Mouse (Mus musculus) inflammation-experienced regulatory T-cells, adult 6 months (primary cell): ENCODE data around the gene Gzmm. TPM values are rescaled to one million over a fixed set of nuclear protein-coding genes. Genes with fewer than 3 reads are reported as not detected.

Experiments used
- ATAC-seq: one replicate; pipeline ENCODE4 v1.8.0; 2017
- polyA plus RNA-seq, 3 experiments: library from polyadenylated mRNA; unstranded; fragments of 100-300 nt; shearing (Covaris generic); gene quantifications; one replicate each; pipeline ENCODE4 v1.2.1; 2017

The Gzmm gene
- polyA plus RNA-seq: 1 to 10 TPM in 1 of 3 experiments, under 1 TPM in 2; 0.62 to 3.2 (median 0.94) TPM

- ATAC-seq: no peak
Measured at GRCm38 (mm10) chr10:79688720-79689119, at the start of gene Gzmm. TSS of gene Gzmm (plus strand) at chr10:79689020.

GRCm38 (mm10) chr10:79645711-79646110, 43.1 kb upstream of the Gzmm start, which contains the start of gene Odf3l2:
TSS of gene Odf3l2 (minus strand) at chr10:79645738.
- no peak for ATAC-seq

GRCm38 (mm10) chr10:79649070-79649751, 39.6 kb upstream of the Gzmm start:
- ATAC-seq: peak; percentile 63

- no peak for ATAC-seq
Measured at GRCm38 (mm10) chr10:79652789-79653188, 36.0 kb upstream of the Gzmm start.

- ATAC-seq: no peak
Measured at GRCm38 (mm10) chr10:79654946-79655395, 33.8 kb upstream of the Gzmm start.

GRCm38 (mm10) chr10:79658829-79659228, 30.0 kb upstream of the Gzmm start:
- ATAC-seq: no peak

- ATAC-seq: no peak
Measured at GRCm38 (mm10) chr10:79660298-79660697, 28.5 kb upstream of the Gzmm start.

GRCm38 (mm10) chr10:79661861-79662260, 27.0 kb upstream of the Gzmm start:
- no peak for ATAC-seq

GRCm38 (mm10) chr10:79664131-79664665, 24.6 kb upstream of the Gzmm start, which contains the start of gene Madcam1:
TSS of gene Madcam1 (plus strand) at chr10:79664559.
- ATAC-seq: peak; percentile 25

- ATAC-seq: no peak
Measured at GRCm38 (mm10) chr10:79665051-79665450, 23.8 kb upstream of the Gzmm start.

GRCm38 (mm10) chr10:79666493-79666892, 22.3 kb upstream of the Gzmm start:
- ATAC-seq: no peak

GRCm38 (mm10) chr10:79668076-79668475, 20.7 kb upstream of the Gzmm start:
- no peak for ATAC-seq

- ATAC-seq: peak; percentile 94
Measured at GRCm38 (mm10) chr10:79668771-79669575, 19.8 kb upstream of the Gzmm start, which contains the start of gene Tpgs1. TSS of gene Tpgs1 (plus strand) at chr10:79669369.

- peak; percentile 30 for ATAC-seq
Measured at GRCm38 (mm10) chr10:79669576-79670057, 19.2 kb upstream of the Gzmm start.

- ATAC-seq: no peak
Measured at GRCm38 (mm10) chr10:79670071-79670888, 18.5 kb upstream of the Gzmm start.

- no peak for ATAC-seq
Measured at GRCm38 (mm10) chr10:79671396-79672087, 17.3 kb upstream of the Gzmm start.

- no peak for ATAC-seq
Measured at GRCm38 (mm10) chr10:79672088-79672455, 16.7 kb upstream of the Gzmm start.

- no peak for ATAC-seq
Measured at GRCm38 (mm10) chr10:79673054-79673453, 15.8 kb upstream of the Gzmm start.

GRCm38 (mm10) chr10:79675346-79676035, 13.3 kb upstream of the Gzmm start:
- ATAC-seq: no peak

- peak; percentile 7 for ATAC-seq
Measured at GRCm38 (mm10) chr10:79680606-79681495, 8.0 kb upstream of the Gzmm start.
